Mouse (Mus musculus) olfactory bulb, adult 2 months (tissue): Measurements from ENCODE around the gene Adam8.

Experiments used
- CTCF ChIP-seq: fragments of 200-500 bp; IDR thresholded peaks from 2 replicates; pipeline ENCODE4 v1.5.1; 2012; ENCODE audit warnings: low read depth, mild to moderate bottlenecking, low read length, moderate library complexity; ENCODE audit not compliant: insufficient read depth
- POLR2A ChIP-seq: fragments of 200-500 bp; IDR thresholded peaks from 2 replicates; pipeline ENCODE4 v1.6.1; 2012; ENCODE audit warnings: mild to moderate bottlenecking, low read depth, low read length, moderate library complexity; ENCODE audit not compliant: insufficient read depth

- no peak for TF ChIP-seq CTCF
- no peak for TF ChIP-seq POLR2A
These were observed 22.0 kb downstream of the Adam8 start for GRCm38 (mm10) chr7:139970216-139970919.
